Mouse (Mus musculus) cerebellum, adult 2 months (tissue): ENCODE measurements at regions not wholly inside any gene's neighbourhood (a gene's known extent, or its start where the extent isn't known, plus 50 kb on each side); places are given as distances from the start of the nearest gene placed in this dataset.

Experiments
- DNase-seq, 2 experiments: peaks; one replicate each; pipeline ENCODE4 v3.0.0; 2021
- H3K27ac ChIP-seq: fragments of 200-500 bp; 2 replicates; pipeline ENCODE4 v1.5.1; 2012; ENCODE audit warnings: low read length, control low read depth, inconsistent platforms; ENCODE audit not compliant: insufficient read depth
- H3K27me3 ChIP-seq: fragments of 200-500 bp; 2 replicates; pipeline ENCODE4 v1.6.1; 2012; ENCODE audit warnings: inconsistent platforms, mild to moderate bottlenecking, low read length, moderate library complexity; ENCODE audit not compliant: control insufficient read depth, insufficient read depth
- H3K4me1 ChIP-seq: fragments of 200-500 bp; 2 replicates; pipeline ENCODE4 v1.6.1; 2011; ENCODE audit warnings: low read length; ENCODE audit not compliant: control insufficient read depth, insufficient read depth
- H3K4me3 ChIP-seq: fragments of 200-500 bp; replicated peaks from 2 replicates; pipeline ENCODE3; 2011; ENCODE audit warnings: mild to moderate bottlenecking, low read depth, low read length, control low read depth; ENCODE audit not compliant: insufficient read depth
- CTCF ChIP-seq: fragments of 200-500 bp; IDR thresholded peaks from 2 replicates; pipeline ENCODE4 v1.5.1; 2011; ENCODE audit warnings: low read depth, mild to moderate bottlenecking, control low read depth, low read length, moderate library complexity, borderline replicate concordance; ENCODE audit not compliant: insufficient read depth
- POLR2A ChIP-seq: fragments of 200-500 bp; IDR thresholded peaks from 2 replicates; pipeline ENCODE4 v1.6.1; 2011; ENCODE audit warnings: low read length, control low read depth, borderline replicate concordance; ENCODE audit not compliant: insufficient read depth
- WGBS: fragments of 180-500 bp; shearing (Covaris S2); methylation state at CpG from one replicate; pipeline ENCODE4 v1.1.7; 2018; 5-methylcytosine and 5-hydroxymethylcytosine counted together

- Histone ChIP-seq H3K4me1 (no peaks in the 10 kb centered on the region), H3K27ac (no peak overlapping the region), H3K4me3 (no peak overlapping the region), H3K27me3 (no peaks in the 10 kb centered on the region)
- TF ChIP-seq CTCF (no peak), POLR2A (no peak)
- DNase-seq = no peak
- 80% methylated on average over 6 of the region's 6 CpGs for WGBS
These were observed 153.3 kb downstream of the Shq1 start for GRCm38 (mm10) chr6:100517662-100518061.

- no peak for DNase-seq
- H3K4me1 ChIP-seq = no peaks in the 10 kb centered on the region
- H3K27me3 ChIP-seq = no peaks in the 10 kb centered on the region
- WGBS = 58% methylated on average over 4 of the region's 4 CpGs
- TF ChIP-seq CTCF (peak; percentile 44; the same call in 1 of the 2 replicates), POLR2A (no peak)
- no peak overlapping the region for H3K27ac ChIP-seq
- H3K4me3 ChIP-seq = no peak overlapping the region
These were observed 158.3 kb downstream of the Shq1 start for GRCm38 (mm10) chr6:100512676-100513075.

- 65% methylated on average over 4 of the region's 4 CpGs for WGBS
- DNase-seq = no peak
- Histone ChIP-seq H3K4me1 (no peaks in the 10 kb centered on the region), H3K4me3 (no peak overlapping the region), H3K27me3 (no peaks in the 10 kb centered on the region), H3K27ac (no peak overlapping the region)
- TF ChIP-seq CTCF (no peak), POLR2A (no peak)
These were observed 160.3 kb downstream of the Shq1 start for GRCm38 (mm10) chr6:100510676-100511075.

GRCm38 (mm10) chr6:100505506-100506247 lies 165.3 kb downstream of the Shq1 start:
- Histone ChIP-seq H3K4me3 (no peak overlapping the region), H3K27ac (no peak overlapping the region), H3K27me3 (no peaks in the 10 kb centered on the region), H3K4me1 (peaks cover 13% of the 10 kb centered on the region)
- no peak for TF ChIP-seq POLR2A
- no peak for TF ChIP-seq CTCF
- no peak for DNase-seq
- 92% methylated on average over 15 of the region's 15 CpGs for WGBS

GRCm38 (mm10) chr6:100502961-100503782 lies 167.8 kb downstream of the Shq1 start:
- no peak overlapping the region for H3K27ac ChIP-seq
- TF ChIP-seq CTCF (no peak), POLR2A (no peak)
- 21% methylated on average over 14 of the region's 14 CpGs for WGBS
- no peaks in the 10 kb centered on the region for H3K27me3 ChIP-seq
- peak; percentile 94 to 97 for DNase-seq
- no peak overlapping the region for H3K4me3 ChIP-seq
- H3K4me1 ChIP-seq = peaks cover 13% of the 10 kb centered on the region

- peaks cover 13% of the 10 kb centered on the region for H3K4me1 ChIP-seq
- 74% methylated on average over 6 of the region's 6 CpGs for WGBS
- H3K27ac ChIP-seq = no peak overlapping the region
- H3K27me3 ChIP-seq = no peaks in the 10 kb centered on the region
- DNase-seq = no peak
- no peak overlapping the region for H3K4me3 ChIP-seq
- TF ChIP-seq POLR2A (no peak), CTCF (no peak)
These were observed 168.8 kb downstream of the Shq1 start for GRCm38 (mm10) chr6:100502139-100502538.

GRCm38 (mm10) chr6:100500741-100501140 lies 170.2 kb downstream of the Shq1 start:
- DNase-seq = no peak
- WGBS = 94% methylated on average over 2 of the region's 2 CpGs
- no peaks in the 10 kb centered on the region for H3K27me3 ChIP-seq
- H3K27ac ChIP-seq = no peak overlapping the region
- no peak for TF ChIP-seq POLR2A
- TF ChIP-seq CTCF = no peak
- H3K4me3 ChIP-seq = no peak overlapping the region
- H3K4me1 ChIP-seq = peaks cover 13% of the 10 kb centered on the region
